Mouse (Mus musculus): ENCODE results near the gene Isca1. TPM values are rescaled to one million over a fixed set of nuclear protein-coding genes. Genes with fewer than 3 reads are reported as not detected.
"Not testable (repeated sequence)": the region's sequence is repeated elsewhere in the genome, so short reads cannot be mapped to it uniquely, and the experiment has no call there.

Isca1 gene
- total RNA-seq (2021) = 100 to 1,000 TPM; 172 to 190 TPM
- long read RNA-seq, experiment 1, transcript Isca1-205 (1 exons, 3,280 nt) = minor isoform, 8 of 450 reads
- long read RNA-seq, experiment 1, transcript Isca1-201 (4 exons, 1,942 nt) = major isoform, 432 of 450 reads
- long read RNA-seq, experiment 1, partial matches to known transcripts = 9 of 450 reads
- long read RNA-seq, experiment 1, other reads (novel, unspliced or antisense) = 0 of 450 reads
- long read RNA-seq, experiment 2, transcript Isca1-201 (4 exons, 1,942 nt) = major isoform, 239 of 247 reads
- long read RNA-seq, experiment 2, transcript Isca1-205 (1 exons, 3,280 nt) = minor isoform, 5 of 247 reads
- long read RNA-seq, experiment 2, partial matches to known transcripts = 1 of 247 reads
- long read RNA-seq, experiment 2, other reads (novel, unspliced or antisense) = 1 of 247 reads

DNA sequence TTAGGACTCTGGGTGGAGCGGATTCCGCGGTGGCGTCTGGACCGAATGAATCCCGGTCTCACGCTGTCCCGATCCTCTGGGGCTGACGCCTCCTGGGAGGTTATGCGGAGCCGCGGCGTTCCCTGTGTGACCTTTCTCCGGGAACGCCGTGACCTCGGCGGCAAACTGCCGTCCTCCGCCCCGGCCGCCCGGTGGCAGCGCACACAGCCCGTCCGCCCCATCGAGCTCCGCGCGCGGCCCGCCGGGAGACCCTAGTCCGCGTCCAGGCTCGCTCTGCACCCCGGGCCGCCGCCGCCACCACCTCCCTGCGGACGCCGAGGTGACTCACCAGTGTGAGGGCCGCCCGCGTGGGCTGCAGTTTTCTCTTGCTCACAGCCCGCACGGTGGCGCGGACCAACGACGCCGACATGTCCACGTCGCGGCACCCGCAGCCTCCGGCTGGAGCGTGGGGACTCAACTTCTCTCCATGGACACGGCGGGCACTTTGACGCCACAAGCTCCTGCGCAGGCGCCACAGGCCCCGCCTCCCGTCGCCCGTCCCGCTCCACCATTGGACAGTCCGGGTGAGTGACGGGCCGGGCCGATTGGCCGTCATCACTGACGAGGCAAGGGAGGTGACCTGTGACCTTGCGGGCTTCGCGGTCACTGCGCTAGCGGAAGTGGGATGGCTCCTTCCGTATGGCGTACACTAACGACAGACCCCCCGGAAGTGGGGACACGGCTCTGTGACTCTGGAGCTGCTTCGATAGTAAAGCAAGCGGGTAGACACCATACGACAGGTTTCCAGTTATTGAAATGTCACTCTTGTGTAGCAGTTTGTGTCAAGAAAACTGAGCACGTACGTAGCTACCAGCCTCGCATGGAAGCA is at the start of gene Isca1:
Gene Isca1 (minus strand): TSS at position 515 of the 868 bp plus-strand sequence.
- DNase-seq (ENCODE audit: low spot score) = peak; percentile 99

- DNase-seq (ENCODE audit: low spot score) = no peak
Measured at GRCm38 (mm10) chr13:59817352-59817751, 47.7 kb upstream of the Isca1 start.

DNA sequence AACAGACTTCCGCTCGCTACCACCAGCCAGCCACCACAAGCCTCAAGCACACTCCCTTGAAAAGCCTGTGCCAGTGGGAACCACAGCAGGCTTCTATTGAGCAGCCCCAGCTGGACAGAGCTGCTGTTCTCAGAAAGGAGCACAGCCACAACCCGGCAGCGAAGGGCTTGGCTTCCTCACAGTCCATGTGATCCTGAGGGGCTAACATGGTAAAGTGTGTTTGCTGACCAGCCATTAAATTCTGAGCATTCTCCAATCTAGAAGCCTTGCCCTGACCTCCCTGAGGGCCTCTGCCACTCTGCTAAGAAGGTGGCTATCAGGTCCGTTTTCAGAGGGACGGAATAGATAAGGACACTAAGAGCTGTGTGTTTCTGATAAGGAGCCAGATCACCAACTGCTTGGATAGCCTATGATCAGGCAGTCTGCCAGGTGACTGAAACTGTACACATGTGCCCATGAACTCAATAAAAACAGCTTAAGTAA is 44.5 kb upstream of the Isca1 start:
- no peak for DNase-seq (ENCODE audit: low spot score)

DNA sequence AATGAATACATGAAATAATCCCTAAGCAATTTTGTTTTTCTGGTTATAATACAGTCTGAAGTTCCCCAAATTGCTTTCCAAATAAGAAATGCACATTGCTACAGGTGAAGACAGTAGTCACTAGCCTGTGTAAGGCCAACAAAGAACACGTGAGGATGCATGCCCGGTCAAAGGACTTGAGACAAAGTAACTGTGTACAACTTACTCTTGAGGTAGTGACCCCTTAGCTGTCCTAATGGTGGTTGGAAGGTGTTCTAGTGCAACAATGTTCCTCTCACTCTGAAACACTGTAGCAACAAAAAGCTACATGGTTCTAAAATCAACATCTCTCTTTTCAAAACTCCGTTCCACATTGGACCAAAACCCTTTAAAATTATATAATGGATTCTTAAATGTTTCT is 42.0 kb upstream of the Isca1 start:
- DNase-seq (ENCODE audit: low spot score) = no peak

DNA sequence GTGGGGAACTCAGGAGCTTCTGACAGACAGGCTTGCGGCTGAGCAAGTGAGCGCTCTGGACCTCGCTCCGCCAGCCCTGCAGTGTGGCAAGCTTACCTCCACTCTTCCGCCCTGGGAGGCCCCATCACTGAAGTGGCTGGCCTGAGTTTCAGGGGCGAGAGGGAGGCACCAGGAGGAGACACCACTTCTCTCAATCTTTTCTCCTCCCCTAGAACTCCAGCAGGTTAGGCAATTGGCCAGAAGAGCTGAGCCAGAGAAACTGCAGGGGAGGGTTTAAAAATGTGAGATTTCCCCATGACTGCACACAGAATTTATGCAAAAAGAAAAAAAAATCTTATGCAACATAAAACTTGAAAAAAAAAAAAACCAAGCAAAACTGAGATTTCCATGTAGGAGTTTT is 31.4 kb upstream of the Isca1 start:
- no peak for DNase-seq (ENCODE audit: low spot score)

DNA sequence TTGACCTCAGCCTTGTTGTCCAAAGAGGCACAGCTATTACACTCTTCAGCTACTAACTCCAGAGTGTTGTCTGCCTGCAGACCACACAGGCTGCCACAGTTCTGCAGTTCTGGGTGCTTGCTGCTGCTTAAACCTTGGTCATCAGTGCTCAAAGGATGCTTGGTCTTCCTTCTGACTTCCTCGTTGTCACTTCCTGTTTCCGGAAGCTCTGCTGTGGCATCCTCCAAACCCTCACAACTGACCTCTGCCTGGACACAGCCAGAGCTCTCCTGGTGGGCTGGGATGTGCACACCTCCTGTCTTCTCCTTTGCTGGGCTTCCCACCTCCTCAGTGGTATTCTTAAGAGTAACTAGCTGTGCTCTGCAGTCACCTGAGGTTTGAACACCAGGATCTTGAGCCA is 30.5 kb upstream of the Isca1 start:
- DNase-seq (ENCODE audit: low spot score) = no peak

DNA sequence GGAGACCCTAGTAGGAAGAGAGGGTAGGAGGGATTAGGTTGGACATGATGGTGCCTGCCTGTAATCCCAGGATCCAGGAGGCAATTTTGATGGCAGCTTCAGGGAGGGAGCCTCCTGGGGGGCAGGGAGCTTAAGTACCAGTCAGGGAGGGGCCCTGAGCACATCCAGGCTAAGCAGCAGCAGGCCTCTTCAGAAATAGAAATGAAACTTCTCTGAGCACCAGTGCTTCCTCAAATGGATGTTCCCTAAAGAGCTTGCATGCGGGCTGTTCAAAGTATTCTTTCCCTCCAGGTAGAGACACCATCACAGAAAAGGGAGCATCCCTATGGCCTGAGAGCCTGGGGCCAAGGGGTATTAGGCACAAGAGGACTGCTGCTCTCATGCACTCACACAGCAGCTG is 28.7 kb upstream of the Isca1 start:
- no peak for DNase-seq (ENCODE audit: low spot score)

- no peak for DNase-seq (ENCODE audit: low spot score)
Measured at GRCm38 (mm10) chr13:59796466-59796848, 26.8 kb upstream of the Isca1 start.

- no peak for DNase-seq (ENCODE audit: low spot score)
Measured at GRCm38 (mm10) chr13:59795807-59796465, 26.3 kb upstream of the Isca1 start.

DNA sequence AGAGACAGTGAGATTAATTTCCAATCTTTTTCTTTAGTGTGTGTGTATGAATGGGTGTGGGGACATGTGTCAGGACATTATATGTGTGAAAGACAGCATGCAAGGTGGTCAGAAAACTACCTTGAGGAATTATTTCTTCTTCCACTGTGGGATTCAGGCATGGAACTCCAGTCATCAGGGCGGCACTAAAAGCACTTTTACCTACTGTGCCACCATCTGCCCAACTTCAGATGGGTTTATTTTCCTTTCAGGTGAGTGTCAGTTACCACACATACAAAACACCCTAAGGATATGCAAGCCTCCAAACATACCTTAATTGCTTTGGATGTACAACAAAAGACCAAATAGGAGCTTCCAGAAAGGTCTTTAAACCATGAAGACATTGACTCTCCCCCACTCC is 25.2 kb upstream of the Isca1 start:
- no peak for DNase-seq (ENCODE audit: low spot score)

DNA sequence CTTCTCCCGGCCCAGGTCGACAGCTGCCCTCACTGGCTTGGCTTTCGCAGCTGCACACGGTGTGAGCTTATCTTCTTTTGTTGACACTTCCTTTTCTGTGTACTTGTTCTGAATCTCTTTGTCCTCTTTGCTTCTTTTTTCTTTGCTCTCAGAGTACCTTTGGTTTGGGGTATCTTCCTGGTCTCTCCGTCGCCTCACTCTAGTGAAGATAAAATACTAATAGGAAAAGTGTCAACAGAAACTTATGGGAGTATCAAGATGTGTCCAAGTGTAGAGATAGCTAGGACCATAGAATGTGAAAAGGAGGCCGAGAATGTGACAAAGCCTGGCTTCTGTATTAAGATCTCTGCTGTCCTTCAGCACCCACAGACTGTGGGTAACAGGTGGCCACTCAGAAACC is 12.5 kb upstream of the Isca1 start, which contains the start of gene Gm49354:
Gene Gm49354 (minus strand): TSS at position 101 of the 400 bp plus-strand sequence.
- no peak for DNase-seq (ENCODE audit: low spot score)

DNA sequence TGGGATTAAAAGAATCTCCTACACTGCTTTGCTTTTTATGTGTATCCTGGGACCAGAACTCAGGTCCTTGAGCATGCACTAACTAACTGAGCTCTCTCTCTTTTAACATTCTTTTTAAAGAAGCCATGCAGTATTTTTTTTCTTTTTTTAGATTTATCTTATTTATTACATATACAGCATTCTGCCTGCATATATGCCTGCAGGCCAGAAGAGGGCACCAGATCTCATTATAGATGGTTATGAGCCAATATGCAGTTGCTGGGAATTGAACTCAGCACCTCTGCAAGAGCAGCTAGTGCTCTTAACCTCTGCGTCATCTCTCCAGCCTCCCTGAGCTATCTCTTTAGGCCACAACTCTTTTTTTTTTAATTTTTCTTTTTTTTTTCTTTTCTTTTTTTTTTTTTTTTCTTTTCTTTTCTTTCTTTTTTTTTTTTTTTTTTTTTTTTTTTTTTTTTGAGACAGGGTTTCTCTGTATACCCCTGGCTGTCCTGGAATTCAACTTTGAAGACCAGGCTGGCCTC is 10.2 kb upstream of the Isca1 start:
- DNase-seq (ENCODE audit: low spot score) = not testable (repeated sequence)

- DNase-seq (ENCODE audit: low spot score) = no peak
Measured at GRCm38 (mm10) chr13:59779213-59779612, 9.6 kb upstream of the Isca1 start.

- DNase-seq (ENCODE audit: low spot score) = no peak
Measured at GRCm38 (mm10) chr13:59775168-59775567, 5.6 kb upstream of the Isca1 start.

DNA sequence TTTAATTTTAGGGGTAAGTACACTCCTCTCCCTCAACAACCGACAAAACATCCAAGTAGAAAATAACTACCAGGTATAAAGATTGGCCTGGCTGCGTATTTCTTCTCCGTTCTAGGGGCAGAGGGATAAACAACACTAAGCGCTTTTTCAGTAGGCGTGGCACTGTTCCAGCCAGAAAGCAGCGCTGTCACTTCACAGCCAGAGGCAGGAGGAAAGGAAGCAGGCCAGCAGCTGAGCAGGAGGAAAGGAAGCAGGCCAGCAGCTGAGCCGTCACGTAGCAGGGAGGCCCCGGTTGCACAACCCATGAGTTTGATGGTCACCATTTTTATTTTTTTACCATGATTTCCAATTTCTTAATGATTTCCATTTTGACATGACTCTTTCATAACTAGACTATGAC is 1.6 kb upstream of the Isca1 start:
- peak; percentile 76 for DNase-seq (ENCODE audit: low spot score)

DNA sequence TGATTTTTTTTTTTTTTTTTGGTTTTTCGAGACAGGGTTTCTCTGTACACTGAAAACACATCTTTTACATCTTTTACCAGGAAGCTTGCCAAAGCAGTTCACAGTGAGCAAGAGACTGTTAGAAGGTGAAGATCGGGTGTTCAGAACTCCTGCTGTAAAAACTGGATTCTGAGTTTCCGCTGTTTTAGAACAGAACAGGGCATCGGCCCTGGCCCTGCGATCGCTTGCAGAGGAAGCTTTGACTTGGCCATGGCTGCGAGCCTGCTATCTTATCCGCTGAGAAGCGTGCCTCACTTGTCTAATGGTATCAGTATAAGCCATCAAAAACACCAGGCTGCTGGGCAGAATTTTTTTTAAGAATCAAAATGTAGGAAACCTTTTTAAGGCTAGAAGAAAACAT is 1.2 kb upstream of the Isca1 start:
- DNase-seq (ENCODE audit: low spot score) = no peak

DNA sequence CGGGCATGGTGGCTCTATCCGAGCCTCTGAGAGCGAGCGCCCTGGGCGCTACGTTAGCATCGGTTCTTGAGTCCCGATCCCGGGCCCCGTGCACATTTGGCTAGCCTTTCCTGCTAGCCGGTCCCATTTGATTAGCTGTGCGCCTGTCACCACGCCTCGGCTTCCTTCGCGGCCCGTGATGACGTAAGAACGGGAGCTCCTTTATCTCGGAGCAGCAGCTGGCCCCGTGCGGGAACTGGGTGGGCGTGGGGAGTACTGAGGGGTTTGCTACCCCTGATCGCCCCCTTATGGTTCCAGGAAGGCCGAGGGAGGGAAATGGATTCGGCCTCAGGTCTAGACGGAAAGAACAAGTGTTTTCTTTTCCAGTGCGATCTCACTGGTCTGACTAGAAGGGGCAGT is 553 bp upstream of the Isca1 start:
- peak; percentile 76 for DNase-seq (ENCODE audit: low spot score)

GRCm38 (mm10) chr13:59768531-59768930 is 1.1 kb downstream of the Isca1 start:
- no peak for DNase-seq (ENCODE audit: low spot score)

DNA sequence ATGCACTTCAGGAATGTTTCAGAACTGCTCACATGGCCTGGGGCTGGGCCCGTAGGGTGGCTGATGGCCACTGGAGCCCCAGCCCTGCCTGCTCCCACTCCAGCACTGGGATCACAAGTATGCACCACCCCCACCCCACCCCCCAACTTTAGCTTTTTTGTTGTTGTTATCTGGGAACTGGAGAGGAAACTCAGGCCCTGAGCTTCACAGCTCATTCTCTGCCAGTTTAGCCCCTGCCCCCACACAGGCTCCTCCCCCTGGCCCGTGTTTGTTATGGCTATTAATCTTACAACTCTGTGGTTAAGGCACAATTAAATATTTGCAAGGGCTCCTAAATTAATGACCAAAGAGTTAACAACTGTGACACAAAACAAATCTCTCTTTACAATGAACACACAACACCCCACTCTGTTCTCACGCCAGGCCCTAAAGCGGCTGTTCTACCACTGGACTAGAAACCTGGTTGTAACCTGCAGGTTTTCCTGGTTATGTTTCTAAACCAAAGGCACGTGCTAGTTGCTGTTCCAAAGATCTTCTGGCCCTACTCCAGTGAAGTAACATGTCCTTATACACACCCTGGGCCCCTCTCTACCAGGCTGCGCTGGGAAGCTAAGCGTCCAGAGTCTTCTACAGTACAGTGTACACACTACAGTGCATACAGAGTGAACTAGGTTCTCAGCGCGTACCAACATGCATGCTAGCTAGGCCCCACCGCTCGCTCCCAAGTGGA is 2.7 kb downstream of the Isca1 start:
- DNase-seq (ENCODE audit: low spot score) = no peak

DNA sequence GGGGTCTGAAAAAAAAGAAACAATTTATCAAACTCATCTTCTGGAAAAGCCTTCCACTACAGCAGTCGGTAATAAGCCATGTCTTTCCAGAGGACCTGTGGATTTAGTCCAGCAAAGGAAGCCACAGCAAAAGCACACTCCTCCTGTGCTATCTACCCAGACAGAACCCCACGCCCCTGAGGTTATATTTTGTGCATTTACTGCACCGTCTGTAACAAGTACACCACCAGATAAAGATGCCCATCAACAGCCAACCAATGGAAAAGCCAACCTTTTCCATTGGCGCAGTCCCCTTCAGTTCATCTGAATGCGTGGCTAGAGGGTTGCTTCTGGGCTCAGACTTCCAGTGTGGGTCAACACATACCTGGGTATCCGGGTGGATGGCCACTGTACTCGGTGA is 6.8 kb downstream of the Isca1 start:
- DNase-seq (ENCODE audit: low spot score) = no peak

DNA sequence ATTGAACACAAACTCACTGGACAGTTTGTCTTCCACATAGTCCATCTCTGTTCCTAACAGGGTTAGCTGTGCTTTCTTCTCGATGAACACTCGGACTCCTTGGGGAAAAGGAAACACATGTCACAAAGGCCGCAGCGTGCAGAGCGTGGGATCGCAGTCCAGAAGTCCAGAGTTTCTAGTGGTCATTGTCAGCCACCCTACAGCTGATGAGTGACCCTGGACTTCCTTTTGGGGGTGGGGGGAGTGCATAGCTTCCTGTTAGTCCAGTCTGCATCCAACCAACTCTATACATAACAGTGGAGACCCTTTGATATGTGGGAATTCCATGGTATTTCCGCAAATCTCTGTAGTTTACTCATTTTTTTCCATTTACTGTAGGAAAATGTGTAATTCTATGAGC is 12.7 kb downstream of the Isca1 start:
- DNase-seq (ENCODE audit: low spot score) = no peak

Measured in gastrocnemius, adult 18-20 months (tissue).